Mouse (Mus musculus): Measurements from ENCODE around the gene Clstn2. TPM values are rescaled to one million over a fixed set of nuclear protein-coding genes. Genes with fewer than 3 reads are reported as not detected.

The Clstn2 gene
- total RNA-seq, 4 experiments from 2014 or later: 0.38 to 0.59 (median 0.49) TPM

GRCm38 (mm10) chr9:97679878-97680277 is 353.1 kb downstream of the Clstn2 start:
- no peak for DNase-seq (ENCODE audit: low spot score)

GRCm38 (mm10) chr9:97679106-97679505 is 353.9 kb downstream of the Clstn2 start:
- no peak for DNase-seq (ENCODE audit: low spot score)

GRCm38 (mm10) chr9:97677075-97677474 is 355.9 kb downstream of the Clstn2 start:
- DNase-seq (ENCODE audit: low spot score): no peak

- DNase-seq (ENCODE audit: low spot score): no peak
Measured at GRCm38 (mm10) chr9:97672681-97673080, 360.3 kb downstream of the Clstn2 start.

- no peak for DNase-seq (ENCODE audit: low spot score)
Measured at GRCm38 (mm10) chr9:97672224-97672623, 360.8 kb downstream of the Clstn2 start.

GRCm38 (mm10) chr9:97670666-97671065 is 362.3 kb downstream of the Clstn2 start:
- DNase-seq (ENCODE audit: low spot score): no peak

- DNase-seq (ENCODE audit: low spot score): no peak
Measured at GRCm38 (mm10) chr9:97660989-97661388, 372.0 kb downstream of the Clstn2 start.

- DNase-seq (ENCODE audit: low spot score): no peak
Measured at GRCm38 (mm10) chr9:97658736-97659135, 374.2 kb downstream of the Clstn2 start.

GRCm38 (mm10) chr9:97648409-97648808 is 384.6 kb downstream of the Clstn2 start:
- no peak for DNase-seq (ENCODE audit: low spot score)

- no peak for DNase-seq (ENCODE audit: low spot score)
Measured at GRCm38 (mm10) chr9:97645746-97646145, 387.2 kb downstream of the Clstn2 start.

- no peak for DNase-seq (ENCODE audit: low spot score)
Measured at GRCm38 (mm10) chr9:97642396-97642795, 390.6 kb downstream of the Clstn2 start.

- DNase-seq (ENCODE audit: low spot score): no peak
Measured at GRCm38 (mm10) chr9:97639967-97640549, 392.9 kb downstream of the Clstn2 start.

GRCm38 (mm10) chr9:97638683-97639354 is 394.2 kb downstream of the Clstn2 start:
- DNase-seq (ENCODE audit: low spot score): no peak

- no peak for DNase-seq (ENCODE audit: low spot score)
Measured at GRCm38 (mm10) chr9:97635351-97635750, 397.6 kb downstream of the Clstn2 start.

GRCm38 (mm10) chr9:97634831-97635230 is 398.1 kb downstream of the Clstn2 start:
- no peak for DNase-seq (ENCODE audit: low spot score)

GRCm38 (mm10) chr9:97629180-97629579 is 403.8 kb downstream of the Clstn2 start:
- DNase-seq (ENCODE audit: low spot score): no peak

- peak; percentile 1 for DNase-seq (ENCODE audit: low spot score)
Measured at GRCm38 (mm10) chr9:97628361-97628908, 404.5 kb downstream of the Clstn2 start.

GRCm38 (mm10) chr9:97627916-97628315 is 405.1 kb downstream of the Clstn2 start:
- no peak for DNase-seq (ENCODE audit: low spot score)

- no peak for DNase-seq (ENCODE audit: low spot score)
Measured at GRCm38 (mm10) chr9:97610566-97610965, 422.4 kb downstream of the Clstn2 start.

- no peak for DNase-seq (ENCODE audit: low spot score)
Measured at GRCm38 (mm10) chr9:97603729-97604128, 429.3 kb downstream of the Clstn2 start.

GRCm38 (mm10) chr9:97602476-97602875 is 430.5 kb downstream of the Clstn2 start:
- no peak for DNase-seq (ENCODE audit: low spot score)

- no peak for DNase-seq (ENCODE audit: low spot score)
Measured at GRCm38 (mm10) chr9:97599006-97599405, 434.0 kb downstream of the Clstn2 start.

GRCm38 (mm10) chr9:97590712-97591111 is 442.3 kb downstream of the Clstn2 start:
- no peak for DNase-seq (ENCODE audit: low spot score)

Measured in heart, adult 8-10 months (tissue).